Mouse (Mus musculus): Measurements from ENCODE around the gene Gm20388. TPM values are rescaled to one million over a fixed set of nuclear protein-coding genes. Genes with fewer than 3 reads are reported as not detected.
A peak's percentile ranks its signal among the peaks of the same experiment; 100 is the strongest.

The Gm20388 gene
- polyA plus RNA-seq, 1 experiment from 2014 or later: not detected

DNA sequence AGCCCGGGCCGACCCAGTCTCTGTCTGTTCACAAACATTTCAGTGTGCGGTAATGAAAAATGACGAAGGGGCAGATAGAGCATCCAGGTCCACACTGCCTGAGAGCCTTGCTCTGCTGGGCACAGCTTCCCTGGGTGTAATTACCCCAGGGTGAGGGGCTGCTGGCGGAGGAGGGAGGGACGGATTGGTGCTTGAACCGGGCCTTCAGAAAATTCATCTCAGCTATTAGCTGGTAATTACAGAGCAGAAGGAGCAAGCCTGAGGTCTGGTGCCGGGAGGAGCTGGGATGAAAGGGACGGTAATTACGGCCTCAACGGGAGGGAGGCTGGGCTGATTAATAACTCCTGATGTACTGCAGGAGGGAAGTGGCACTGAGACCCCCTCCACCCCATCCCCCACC, 639.3 kb downstream of the Gm20388 start:
- Histone ChIP-seq H3K27ac (replicated peaks) (no peak overlapping the region), H3K27me3 (ENCODE audit: control insufficient read depth, insufficient read depth, low read length) (no peaks in the 10 kb centered on the region), H3K36me3 (ENCODE audit: control insufficient read depth, insufficient read depth, low read length) (no peaks in the 10 kb centered on the region; the same call in 1 of the 2 replicates), H3K4me3 (ENCODE audit: low read depth, low read length) (no peak overlapping the region), H3K9me3 (ENCODE audit: control insufficient read depth, low read length) (no peaks in the 10 kb centered on the region), H3K4me1 (replicated peaks; ENCODE audit: control insufficient read depth, insufficient read depth) (0 out of 2 replicates have a peak, but pooled peaks cover 5% of the 10 kb centered on the region), H3K4me2 (replicated peaks; ENCODE audit: low read depth) (no peak overlapping the region), H3K9ac (ENCODE audit: low read length) (no peak overlapping the region; the same call in 1 of the 2 replicates)
- ATAC-seq (ENCODE audit: low FRiP score, low TSS enrichment) (no peak), DNase-seq (ENCODE audit: low spot score) (no peak)
- TF ChIP-seq CTCF (IDR thresholded peaks at IDR 0.05; ENCODE audit: low read depth): no peak
- 43% methylated on average over 11 of the region's 11 CpGs for WGBS

DNA sequence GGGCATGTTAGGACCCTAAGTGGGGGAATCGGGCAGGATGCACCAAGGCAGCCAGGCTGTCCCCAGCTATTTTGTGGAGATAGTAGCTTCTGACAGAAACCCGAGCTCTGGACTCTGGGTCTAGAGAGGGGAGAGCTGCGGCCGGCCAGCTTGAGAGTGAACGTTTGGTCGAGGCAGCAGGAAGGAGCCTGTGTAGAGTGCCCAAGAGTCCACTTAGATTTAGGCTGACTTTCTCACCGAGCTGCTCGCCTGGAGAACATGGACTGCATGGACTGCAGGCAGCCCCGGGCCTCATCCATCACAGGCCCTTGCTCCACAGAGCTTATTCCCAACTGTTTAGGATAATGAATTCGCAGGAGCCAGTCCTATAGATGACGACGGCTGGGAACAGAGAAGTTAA, 639.8 kb downstream of the Gm20388 start:
- 52% methylated on average over 12 of the region's 12 CpGs for WGBS
- no peak for TF ChIP-seq CTCF (IDR thresholded peaks at IDR 0.05; ENCODE audit: low read depth)
- TF ChIP-seq EP300 (optimal IDR thresholded peaks at IDR 0.05): no peak
- ATAC-seq (ENCODE audit: low FRiP score, low TSS enrichment) (no peak), DNase-seq (ENCODE audit: low spot score) (no peak)
- no peak overlapping the region for H3K27ac ChIP-seq (replicated peaks)
- H3K36me3 ChIP-seq (ENCODE audit: control insufficient read depth, insufficient read depth, low read length): no peaks in the 10 kb centered on the region; the same call in 1 of the 2 replicates
- no peak overlapping the region for H3K4me2 ChIP-seq (replicated peaks; ENCODE audit: low read depth)
- 0 out of 2 replicates have a peak, but pooled peaks cover 5% of the 10 kb centered on the region for H3K4me1 ChIP-seq (replicated peaks; ENCODE audit: control insufficient read depth, insufficient read depth)
- no peaks in the 10 kb centered on the region for H3K9me3 ChIP-seq (ENCODE audit: control insufficient read depth, low read length)
- H3K9ac ChIP-seq (ENCODE audit: low read length): no peak overlapping the region
- no peaks in the 10 kb centered on the region for H3K27me3 ChIP-seq (ENCODE audit: control insufficient read depth, insufficient read depth, low read length)
- no peak overlapping the region for H3K4me3 ChIP-seq (ENCODE audit: low read depth, low read length)

DNA sequence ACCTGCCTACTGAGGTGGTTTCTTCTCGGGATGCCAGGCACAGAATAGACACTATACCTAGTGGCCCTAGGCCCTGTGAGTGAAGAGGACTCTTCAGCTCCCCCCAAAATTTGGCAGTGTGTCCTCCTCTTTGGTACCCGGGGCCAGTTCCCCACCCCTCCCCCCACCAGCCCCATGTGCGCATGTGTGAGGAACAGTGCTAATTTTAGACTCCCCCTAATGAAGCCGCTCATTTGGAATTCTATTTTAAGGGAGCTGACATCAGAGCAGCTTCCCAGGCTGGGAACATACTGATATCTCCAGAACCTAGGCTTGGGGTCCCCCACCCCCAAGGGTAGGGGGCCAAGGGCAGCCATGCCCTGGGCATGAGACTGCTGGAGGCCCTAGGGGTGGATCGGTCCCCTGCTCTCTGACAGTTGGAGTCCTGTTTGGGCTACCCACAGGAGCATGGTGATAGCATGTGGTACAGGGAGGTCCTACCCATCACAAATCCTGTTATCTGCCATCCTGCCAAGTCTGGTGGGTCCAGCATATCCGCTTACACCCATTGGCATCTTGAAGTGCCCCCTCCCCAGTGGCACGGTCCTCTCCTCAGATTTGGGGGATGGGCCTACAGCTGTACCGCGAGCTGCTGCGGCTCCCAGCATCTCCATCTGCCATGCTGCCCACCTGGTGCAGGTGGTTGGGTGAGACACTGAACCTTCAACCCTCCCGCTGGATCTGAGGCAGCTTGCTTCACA, 640.5 kb downstream of the Gm20388 start:
- 71% methylated on average over 11 of the region's 11 CpGs for WGBS
- Histone ChIP-seq H3K27me3 (ENCODE audit: control insufficient read depth, insufficient read depth, low read length) (no peaks in the 10 kb centered on the region), H3K27ac (replicated peaks) (no peak overlapping the region), H3K4me2 (replicated peaks; ENCODE audit: low read depth) (no peak overlapping the region), H3K36me3 (ENCODE audit: control insufficient read depth, insufficient read depth, low read length) (no peaks in the 10 kb centered on the region; the same call in 1 of the 2 replicates), H3K9me3 (ENCODE audit: control insufficient read depth, low read length) (no peaks in the 10 kb centered on the region), H3K9ac (ENCODE audit: low read length) (no peak overlapping the region), H3K4me1 (replicated peaks; ENCODE audit: control insufficient read depth, insufficient read depth) (peaks cover 5% of the 10 kb centered on the region; the same call in 1 of the 2 replicates), H3K4me3 (ENCODE audit: low read depth, low read length) (no peak overlapping the region)
- ATAC-seq (ENCODE audit: low FRiP score, low TSS enrichment) (no peak), DNase-seq (ENCODE audit: low spot score) (no peak)
- TF ChIP-seq CTCF (IDR thresholded peaks at IDR 0.05; ENCODE audit: low read depth): no peak
- TF ChIP-seq EP300 (optimal IDR thresholded peaks at IDR 0.05): no peak

DNA sequence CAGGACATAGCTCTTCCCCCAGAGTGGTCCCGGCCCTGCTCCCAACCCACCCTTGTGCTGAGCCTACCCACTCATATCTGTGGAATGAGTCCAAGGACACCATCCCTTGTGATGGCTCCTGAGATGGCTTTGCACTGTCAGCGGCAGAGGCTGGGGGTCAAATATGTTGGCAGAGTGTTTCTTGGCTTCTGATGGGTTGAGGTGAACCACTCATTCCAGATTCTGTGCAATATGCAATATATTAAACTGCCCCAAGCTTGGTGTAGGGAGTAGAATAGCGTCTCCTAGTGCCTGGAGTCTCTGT, 641.0 kb downstream of the Gm20388 start:
- WGBS: 92% methylated on average over 3 of the region's 3 CpGs
- Histone ChIP-seq H3K4me2 (replicated peaks; ENCODE audit: low read depth) (no peak overlapping the region), H3K36me3 (ENCODE audit: control insufficient read depth, insufficient read depth, low read length) (no peaks in the 10 kb centered on the region; the same call in 1 of the 2 replicates), H3K9ac (ENCODE audit: low read length) (no peak overlapping the region), H3K27me3 (ENCODE audit: control insufficient read depth, insufficient read depth, low read length) (no peaks in the 10 kb centered on the region), H3K9me3 (ENCODE audit: control insufficient read depth, low read length) (no peaks in the 10 kb centered on the region), H3K4me3 (ENCODE audit: low read depth, low read length) (no peak overlapping the region), H3K4me1 (replicated peaks; ENCODE audit: control insufficient read depth, insufficient read depth) (peaks cover 5% of the 10 kb centered on the region; the same call in 1 of the 2 replicates), H3K27ac (replicated peaks) (no peak overlapping the region)
- TF ChIP-seq CTCF (IDR thresholded peaks at IDR 0.05; ENCODE audit: low read depth) (0 out of 2 replicates have a peak, but pooled peaks have one; percentile 15), EP300 (optimal IDR thresholded peaks at IDR 0.05) (no peak)
- ATAC-seq (ENCODE audit: low FRiP score, low TSS enrichment) (no peak), DNase-seq (ENCODE audit: low spot score) (no peak)

DNA sequence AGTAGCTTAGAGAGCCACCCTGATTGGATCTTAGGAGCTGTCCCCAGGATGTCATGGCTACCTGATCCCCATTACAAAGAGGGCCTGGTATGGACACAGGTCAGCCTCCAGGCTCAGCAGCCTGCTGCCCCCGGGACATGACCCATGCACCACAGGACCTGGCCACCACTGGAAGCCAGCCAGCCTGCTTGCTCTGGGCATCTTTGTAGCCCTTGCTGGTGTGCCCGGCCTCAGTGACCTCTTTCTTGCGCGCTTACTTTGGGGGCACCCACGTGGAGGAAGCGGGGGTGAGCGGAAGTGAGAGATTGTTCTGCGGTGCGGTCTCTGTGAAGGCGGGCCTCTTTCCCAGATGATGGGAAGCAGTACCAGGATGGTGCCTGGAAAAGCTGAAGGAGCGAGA, 641.9 kb downstream of the Gm20388 start:
- H3K4me1 ChIP-seq (replicated peaks; ENCODE audit: control insufficient read depth, insufficient read depth): peaks cover 5% of the 10 kb centered on the region; the same call in 1 of the 2 replicates
- 84% methylated on average over 11 of the region's 11 CpGs for WGBS

DNA sequence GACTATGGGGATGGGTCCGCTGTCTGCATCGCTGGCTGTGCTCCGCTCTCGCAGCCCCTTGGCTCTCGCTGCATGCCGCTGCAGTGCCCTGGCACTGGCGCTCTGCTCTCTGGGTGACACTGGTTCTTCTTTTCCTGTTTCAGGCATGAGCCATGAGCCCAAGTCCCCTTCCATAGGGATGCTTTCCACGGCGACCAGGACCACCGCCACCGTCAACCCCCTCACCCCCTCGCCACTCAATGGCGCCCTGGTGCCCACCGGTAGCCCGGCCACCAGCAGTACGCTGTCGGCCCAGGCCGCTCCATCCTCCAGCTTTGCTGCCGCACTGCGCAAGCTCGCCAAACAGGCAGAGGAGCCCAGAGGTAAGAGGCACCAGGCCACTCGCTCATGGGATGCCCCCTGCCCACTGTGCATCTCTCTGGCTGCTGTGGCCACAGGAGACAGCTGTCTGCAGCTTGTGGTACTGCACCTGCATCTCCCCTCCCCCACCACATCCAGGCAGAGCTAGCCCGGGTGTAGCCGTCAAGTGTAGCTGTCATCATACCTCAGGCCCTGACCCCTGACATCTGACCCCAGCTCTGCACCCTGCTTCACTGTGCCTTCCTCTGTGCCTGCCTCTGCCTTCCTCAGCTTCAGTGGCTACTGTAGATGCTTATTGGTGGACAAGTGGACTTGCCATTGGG, 642.9 kb downstream of the Gm20388 start:
- no peak for DNase-seq (ENCODE audit: low spot score)
- Histone ChIP-seq H3K27ac (replicated peaks) (no peak overlapping the region), H3K9me3 (ENCODE audit: control insufficient read depth, low read length) (no peaks in the 10 kb centered on the region), H3K4me3 (ENCODE audit: low read depth, low read length) (no peak overlapping the region), H3K4me1 (replicated peaks; ENCODE audit: control insufficient read depth, insufficient read depth) (no peaks in the 10 kb centered on the region; the same call in 1 of the 2 replicates), H3K4me2 (replicated peaks; ENCODE audit: low read depth) (no peak overlapping the region), H3K36me3 (ENCODE audit: control insufficient read depth, insufficient read depth, low read length) (no peaks in the 10 kb centered on the region; the same call in 1 of the 2 replicates), H3K27me3 (ENCODE audit: control insufficient read depth, insufficient read depth, low read length) (no peaks in the 10 kb centered on the region), H3K9ac (ENCODE audit: low read length) (no peak overlapping the region)
- TF ChIP-seq EP300 (optimal IDR thresholded peaks at IDR 0.05) (no peak), CTCF (IDR thresholded peaks at IDR 0.05; ENCODE audit: low read depth) (0 out of 2 replicates have a peak, but pooled peaks have one; percentile 16)
- no peak for ATAC-seq (ENCODE audit: low FRiP score, low TSS enrichment)
- WGBS: 88% methylated on average over 23 of the region's 24 CpGs

More for the DNA sequence above, 641.9 kb downstream of the Gm20388 start:
- DNase-seq (ENCODE audit: low spot score) (no peak), ATAC-seq (ENCODE audit: low FRiP score, low TSS enrichment) (no peak)
- Histone ChIP-seq H3K9ac (ENCODE audit: low read length) (no peak overlapping the region), H3K4me3 (ENCODE audit: low read depth, low read length) (no peak overlapping the region), H3K27me3 (ENCODE audit: control insufficient read depth, insufficient read depth, low read length) (no peaks in the 10 kb centered on the region), H3K9me3 (ENCODE audit: control insufficient read depth, low read length) (no peaks in the 10 kb centered on the region), H3K4me2 (replicated peaks; ENCODE audit: low read depth) (no peak overlapping the region), H3K27ac (replicated peaks) (no peak overlapping the region), H3K36me3 (ENCODE audit: control insufficient read depth, insufficient read depth, low read length) (no peaks in the 10 kb centered on the region; the same call in 1 of the 2 replicates)
- TF ChIP-seq EP300 (optimal IDR thresholded peaks at IDR 0.05) (no peak), CTCF (IDR thresholded peaks at IDR 0.05; ENCODE audit: low read depth) (no peak)
